Mouse (Mus musculus): ENCODE measurements around the gene Efna5. TPM values are rescaled to one million over a fixed set of nuclear protein-coding genes. Genes with fewer than 3 reads are reported as not detected.

Efna5 gene
- polyA plus RNA-seq, 1 experiment from 2014 or later = 32.3 TPM

- no peaks in the 10 kb centered on the region for H3K36me3 ChIP-seq (ENCODE audit: control insufficient read depth, insufficient read depth, low read length)
- peak; percentile 38; the same call in 1 of the 2 replicates for ATAC-seq
Observed at GRCm38 (mm10) chr17:62690256-62690655, 190.9 kb downstream of the Efna5 start.

GRCm38 (mm10) chr17:62689646-62690045, 191.5 kb downstream of the Efna5 start:
- H3K9ac ChIP-seq (ENCODE audit: low read depth, low read length) = no peak overlapping the region
- WGBS = 74% methylated on average over 4 of the region's 4 CpGs

More at GRCm38 (mm10) chr17:62690256-62690655, 190.9 kb downstream of the Efna5 start:
- H3K9me3 ChIP-seq (ENCODE audit: control insufficient read depth, low read length) = no peaks in the 10 kb centered on the region
- H3K27ac ChIP-seq (ENCODE audit: low read depth, low read length) = no peak overlapping the region
- H3K4me2 ChIP-seq (ENCODE audit: low read length) = no peak overlapping the region
- H3K27me3 ChIP-seq (replicated peaks; ENCODE audit: control insufficient read depth, insufficient read depth, low read length) = no peaks in the 10 kb centered on the region
- 55% methylated on average over 8 of the region's 8 CpGs for WGBS
- no peak overlapping the region for H3K9ac ChIP-seq (ENCODE audit: low read depth, low read length)
- H3K4me3 ChIP-seq (ENCODE audit: low read length) = no peak overlapping the region
- H3K4me1 ChIP-seq (ENCODE audit: control insufficient read depth, insufficient read depth, low read depth, low read length) = no peaks in the 10 kb centered on the region

GRCm38 (mm10) chr17:62687369-62687768, 193.7 kb downstream of the Efna5 start:
- H3K4me3 ChIP-seq (ENCODE audit: low read length) = no peak overlapping the region
- 56% methylated on average over 6 of the region's 6 CpGs for WGBS
- no peak for ATAC-seq
- H3K4me2 ChIP-seq (ENCODE audit: low read length) = no peak overlapping the region
- H3K9ac ChIP-seq (ENCODE audit: low read depth, low read length) = no peak overlapping the region
- H3K36me3 ChIP-seq (ENCODE audit: control insufficient read depth, insufficient read depth, low read length) = no peaks in the 10 kb centered on the region
- H3K4me1 ChIP-seq (ENCODE audit: control insufficient read depth, insufficient read depth, low read depth, low read length) = no peaks in the 10 kb centered on the region
- H3K9me3 ChIP-seq (ENCODE audit: control insufficient read depth, low read length) = no peaks in the 10 kb centered on the region
- no peaks in the 10 kb centered on the region for H3K27me3 ChIP-seq (replicated peaks; ENCODE audit: control insufficient read depth, insufficient read depth, low read length)
- no peak overlapping the region for H3K27ac ChIP-seq (ENCODE audit: low read depth, low read length)

More at GRCm38 (mm10) chr17:62689646-62690045, 191.5 kb downstream of the Efna5 start:
- no peak overlapping the region for H3K4me3 ChIP-seq (ENCODE audit: low read length)
- H3K4me1 ChIP-seq (ENCODE audit: control insufficient read depth, insufficient read depth, low read depth, low read length) = no peaks in the 10 kb centered on the region
- H3K27ac ChIP-seq (ENCODE audit: low read depth, low read length) = no peak overlapping the region
- no peak overlapping the region for H3K4me2 ChIP-seq (ENCODE audit: low read length)
- H3K36me3 ChIP-seq (ENCODE audit: control insufficient read depth, insufficient read depth, low read length) = no peaks in the 10 kb centered on the region
- H3K27me3 ChIP-seq (replicated peaks; ENCODE audit: control insufficient read depth, insufficient read depth, low read length) = no peaks in the 10 kb centered on the region
- H3K9me3 ChIP-seq (ENCODE audit: control insufficient read depth, low read length) = no peaks in the 10 kb centered on the region
- no peak for ATAC-seq

- H3K4me1 ChIP-seq (ENCODE audit: control insufficient read depth, insufficient read depth, low read depth, low read length) = no peaks in the 10 kb centered on the region
- no peak overlapping the region for H3K4me2 ChIP-seq (ENCODE audit: low read length)
- no peak overlapping the region for H3K4me3 ChIP-seq (ENCODE audit: low read length)
- no peaks in the 10 kb centered on the region for H3K9me3 ChIP-seq (ENCODE audit: control insufficient read depth, low read length)
- H3K27ac ChIP-seq (ENCODE audit: low read depth, low read length) = no peak overlapping the region
- no peak overlapping the region for H3K9ac ChIP-seq (ENCODE audit: low read depth, low read length)
- no peaks in the 10 kb centered on the region for H3K36me3 ChIP-seq (ENCODE audit: control insufficient read depth, insufficient read depth, low read length)
- no peak for ATAC-seq
- H3K27me3 ChIP-seq (replicated peaks; ENCODE audit: control insufficient read depth, insufficient read depth, low read length) = no peaks in the 10 kb centered on the region
- WGBS = 57% methylated on average over 6 of the region's 6 CpGs
Observed at GRCm38 (mm10) chr17:62685181-62685580, 195.9 kb downstream of the Efna5 start.

- H3K4me3 ChIP-seq (ENCODE audit: low read length) = no peak overlapping the region
- no peak overlapping the region for H3K4me2 ChIP-seq (ENCODE audit: low read length)
- no peaks in the 10 kb centered on the region for H3K4me1 ChIP-seq (ENCODE audit: control insufficient read depth, insufficient read depth, low read depth, low read length)
- 98% methylated on average over 5 of the region's 5 CpGs for WGBS
- no peaks in the 10 kb centered on the region for H3K9me3 ChIP-seq (ENCODE audit: control insufficient read depth, low read length)
- no peak overlapping the region for H3K9ac ChIP-seq (ENCODE audit: low read depth, low read length)
- H3K36me3 ChIP-seq (ENCODE audit: control insufficient read depth, insufficient read depth, low read length) = no peaks in the 10 kb centered on the region
- H3K27me3 ChIP-seq (replicated peaks; ENCODE audit: control insufficient read depth, insufficient read depth, low read length) = no peaks in the 10 kb centered on the region
- H3K27ac ChIP-seq (ENCODE audit: low read depth, low read length) = no peak overlapping the region
- ATAC-seq = no peak
Observed at GRCm38 (mm10) chr17:62683142-62683541, 198.0 kb downstream of the Efna5 start.

- ATAC-seq = no peak
Observed at GRCm38 (mm10) chr17:62681726-62682125, 199.4 kb downstream of the Efna5 start.

GRCm38 (mm10) chr17:62680737-62681136, 200.4 kb downstream of the Efna5 start:
- H3K4me3 ChIP-seq (ENCODE audit: low read length) = no peak overlapping the region
- ATAC-seq = no peak; the same call in 1 of the 2 replicates
- 50% methylated on average over 1 of the region's 1 CpGs for WGBS
- no peaks in the 10 kb centered on the region for H3K27me3 ChIP-seq (replicated peaks; ENCODE audit: control insufficient read depth, insufficient read depth, low read length)
- no peak overlapping the region for H3K4me2 ChIP-seq (ENCODE audit: low read length)
- no peaks in the 10 kb centered on the region for H3K9me3 ChIP-seq (ENCODE audit: control insufficient read depth, low read length)
- H3K9ac ChIP-seq (ENCODE audit: low read depth, low read length) = no peak overlapping the region
- no peak overlapping the region for H3K27ac ChIP-seq (ENCODE audit: low read depth, low read length)
- H3K36me3 ChIP-seq (ENCODE audit: control insufficient read depth, insufficient read depth, low read length) = no peaks in the 10 kb centered on the region
- H3K4me1 ChIP-seq (ENCODE audit: control insufficient read depth, insufficient read depth, low read depth, low read length) = no peaks in the 10 kb centered on the region

More at GRCm38 (mm10) chr17:62681726-62682125, 199.4 kb downstream of the Efna5 start:
- no peaks in the 10 kb centered on the region for H3K27me3 ChIP-seq (replicated peaks; ENCODE audit: control insufficient read depth, insufficient read depth, low read length)
- H3K4me3 ChIP-seq (ENCODE audit: low read length) = no peak overlapping the region
- 61% methylated on average over 1 of the region's 1 CpGs for WGBS
- H3K4me2 ChIP-seq (ENCODE audit: low read length) = no peak overlapping the region
- H3K4me1 ChIP-seq (ENCODE audit: control insufficient read depth, insufficient read depth, low read depth, low read length) = no peaks in the 10 kb centered on the region
- no peaks in the 10 kb centered on the region for H3K9me3 ChIP-seq (ENCODE audit: control insufficient read depth, low read length)
- no peak overlapping the region for H3K27ac ChIP-seq (ENCODE audit: low read depth, low read length)
- no peak overlapping the region for H3K9ac ChIP-seq (ENCODE audit: low read depth, low read length)
- no peaks in the 10 kb centered on the region for H3K36me3 ChIP-seq (ENCODE audit: control insufficient read depth, insufficient read depth, low read length)

- Histone ChIP-seq H3K36me3 (ENCODE audit: control insufficient read depth, insufficient read depth, low read length) (no peaks in the 10 kb centered on the region), H3K9ac (ENCODE audit: low read depth, low read length) (no peak overlapping the region), H3K27me3 (replicated peaks; ENCODE audit: control insufficient read depth, insufficient read depth, low read length) (no peaks in the 10 kb centered on the region), H3K4me1 (ENCODE audit: control insufficient read depth, insufficient read depth, low read depth, low read length) (no peaks in the 10 kb centered on the region), H3K4me2 (ENCODE audit: low read length) (no peak overlapping the region), H3K9me3 (ENCODE audit: control insufficient read depth, low read length) (no peaks in the 10 kb centered on the region), H3K27ac (ENCODE audit: low read depth, low read length) (no peak overlapping the region), H3K4me3 (ENCODE audit: low read length) (no peak overlapping the region)
- WGBS = 82% methylated on average over 6 of the region's 6 CpGs
- no peak for ATAC-seq
Observed at GRCm38 (mm10) chr17:62676832-62677231, 204.3 kb downstream of the Efna5 start.

GRCm38 (mm10) chr17:62676409-62676808, 204.7 kb downstream of the Efna5 start:
- no peaks in the 10 kb centered on the region for H3K36me3 ChIP-seq (ENCODE audit: control insufficient read depth, insufficient read depth, low read length)
- H3K9ac ChIP-seq (ENCODE audit: low read depth, low read length) = no peak overlapping the region
- no peaks in the 10 kb centered on the region for H3K9me3 ChIP-seq (ENCODE audit: control insufficient read depth, low read length)
- H3K4me2 ChIP-seq (ENCODE audit: low read length) = no peak overlapping the region
- no peak overlapping the region for H3K4me3 ChIP-seq (ENCODE audit: low read length)
- H3K27me3 ChIP-seq (replicated peaks; ENCODE audit: control insufficient read depth, insufficient read depth, low read length) = no peaks in the 10 kb centered on the region
- H3K27ac ChIP-seq (ENCODE audit: low read depth, low read length) = no peak overlapping the region
- no peak for ATAC-seq
- no peaks in the 10 kb centered on the region for H3K4me1 ChIP-seq (ENCODE audit: control insufficient read depth, insufficient read depth, low read depth, low read length)
- WGBS = 74% methylated on average over 6 of the region's 6 CpGs

- no peaks in the 10 kb centered on the region for H3K27me3 ChIP-seq (replicated peaks; ENCODE audit: control insufficient read depth, insufficient read depth, low read length)
- no peak overlapping the region for H3K9ac ChIP-seq (ENCODE audit: low read depth, low read length)
- no peaks in the 10 kb centered on the region for H3K36me3 ChIP-seq (ENCODE audit: control insufficient read depth, insufficient read depth, low read length)
- ATAC-seq = no peak
- H3K27ac ChIP-seq (ENCODE audit: low read depth, low read length) = no peak overlapping the region
- no peak overlapping the region for H3K4me2 ChIP-seq (ENCODE audit: low read length)
- H3K9me3 ChIP-seq (ENCODE audit: control insufficient read depth, low read length) = no peaks in the 10 kb centered on the region
- no peak overlapping the region for H3K4me3 ChIP-seq (ENCODE audit: low read length)
- 68% methylated on average over 5 of the region's 5 CpGs for WGBS
- H3K4me1 ChIP-seq (ENCODE audit: control insufficient read depth, insufficient read depth, low read depth, low read length) = no peaks in the 10 kb centered on the region
Observed at GRCm38 (mm10) chr17:62675811-62676255, 205.3 kb downstream of the Efna5 start.
